Mouse (Mus musculus) forebrain, postnatal 0 days (tissue): ENCODE measurements around the gene Ccn2. TPM values are rescaled to one million over a fixed set of nuclear protein-coding genes. Genes with fewer than 3 reads are reported as not detected.

Experiments
- ATAC-seq: fragments of 200-750 bp; cut with Nextera tagmentation; 2 replicates; pipeline ENCODE4 v1.8.0; 2017; ENCODE audit warnings: mild to moderate bottlenecking, moderate library complexity
- DNase-seq: peaks from one replicate; pipeline ENCODE4 v3.0.0-alpha.2; 2015
- H3K27ac ChIP-seq: fragments of 300-500 bp; sonication (generic); 2 replicates; pipeline ENCODE4 v1.5.1; 2014; ENCODE audit warnings: low read depth, mild to moderate bottlenecking, antibody characterized with exemption, low read length, moderate library complexity, mixed read lengths
- H3K27me3 ChIP-seq: fragments of 300-500 bp; sonication (generic); 2 replicates; pipeline ENCODE4 v1.6.1; 2014; ENCODE audit warnings: mild to moderate bottlenecking, low read length, mixed read lengths; ENCODE audit not compliant: insufficient read depth
- H3K36me3 ChIP-seq: fragments of 300-500 bp; sonication (generic); 2 replicates; pipeline ENCODE4 v1.6.1; 2014; ENCODE audit warnings: mild to moderate bottlenecking, moderate library complexity; ENCODE audit not compliant: insufficient read depth
- H3K4me1 ChIP-seq: fragments of 300-500 bp; sonication (generic); 2 replicates; pipeline ENCODE4 v1.6.1; 2014; ENCODE audit warnings: antibody characterized with exemption; ENCODE audit not compliant: insufficient read depth
- H3K4me2 ChIP-seq: fragments of 300-500 bp; sonication (generic); 2 replicates; pipeline ENCODE4 v1.6.1; 2014; ENCODE audit warnings: low read depth, mild to moderate bottlenecking, moderate library complexity
- H3K4me3 ChIP-seq: fragments of 300-500 bp; sonication (generic); 2 replicates; pipeline ENCODE4 v1.5.1; 2014; ENCODE audit warnings: low read depth, low read length, mixed read lengths
- H3K9ac ChIP-seq: fragments of 300-500 bp; sonication (generic); 2 replicates; pipeline ENCODE4 v1.6.1; 2014; ENCODE audit warnings: mild to moderate bottlenecking
- H3K9me3 ChIP-seq: fragments of 300-500 bp; sonication (generic); 2 replicates; pipeline ENCODE4 v1.6.1; 2016; ENCODE audit warnings: low read length
- CTCF ChIP-seq: sonication (generic); IDR thresholded peaks from 2 replicates; pipeline ENCODE4 v1.5.1; 2016; ENCODE audit warnings: antibody characterized with exemption, control low read depth, low read depth
- WGBS: fragments of 180-500 bp; shearing (Covaris S2); extraction: QIAGEN DNeasy Blood & Tissue Kit; methylation state at CpG from one replicate; pipeline ENCODE4 v1.1.7; 2014; 5-methylcytosine and 5-hydroxymethylcytosine counted together
- polyA plus RNA-seq: library from polyadenylated mRNA; unstranded; fragments of >200 nt; fragmentation: Nextera tagmentation; extraction: Ambion mirVana; gene quantifications from 2 replicates; pipeline ENCODE4 v1.2.1, GENCODE M21; 2015
- total RNA-seq: library from RNA; depleted of rRNA; stranded (reverse); fragments of >200 nt; gene quantifications from 2 replicates; pipeline ENCODE4 v1.2.3, GENCODE M21; 2014; rRNA removed

The Ccn2 gene
- total RNA-seq (13.7 and 18.6 TPM in 2 replicates), polyA plus RNA-seq (2.9 and 4.4 TPM in 2 replicates)

DNA sequence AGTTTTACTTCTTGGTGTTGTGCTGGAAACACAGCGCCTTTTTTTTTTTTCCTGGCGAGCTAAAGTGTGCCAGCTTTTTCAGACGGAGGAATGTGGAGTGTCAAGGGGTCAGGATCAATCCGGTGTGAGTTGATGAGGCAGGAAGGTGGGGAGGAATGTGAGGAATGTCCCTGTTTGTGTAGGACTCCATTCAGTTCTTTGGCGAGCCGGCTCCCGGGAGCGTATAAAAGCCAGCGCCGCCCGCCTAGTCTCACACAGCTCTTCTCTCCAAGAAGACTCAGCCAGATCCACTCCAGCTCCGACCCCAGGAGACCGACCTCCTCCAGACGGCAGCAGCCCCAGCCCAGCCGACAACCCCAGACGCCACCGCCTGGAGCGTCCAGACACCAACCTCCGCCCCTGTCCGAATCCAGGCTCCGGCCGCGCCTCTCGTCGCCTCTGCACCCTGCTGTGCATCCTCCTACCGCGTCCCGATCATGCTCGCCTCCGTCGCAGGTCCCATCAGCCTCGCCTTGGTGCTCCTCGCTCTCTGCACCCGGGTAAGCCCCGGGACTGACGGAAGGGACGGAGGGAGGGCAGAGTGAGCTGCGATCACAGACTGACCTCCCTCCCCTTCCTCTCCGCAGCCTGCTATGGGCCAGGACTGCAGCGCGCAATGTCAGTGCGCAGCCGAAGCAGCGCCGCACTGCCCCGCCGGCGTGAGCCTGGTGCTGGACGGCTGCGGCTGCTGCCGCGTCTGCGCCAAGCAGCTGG, at the start of gene Ccn2:
Gene Ccn2 (plus strand): TSS at position 193 of the 753 bp plus-strand sequence.
- ATAC-seq (peak; percentile 88), DNase-seq (peak; percentile 54)
- no peaks in the 10 kb centered on the region; the same call in 1 of the 2 replicates for H3K4me1 ChIP-seq
- peak within 1 kb of the TSS; percentile 84 for H3K4me2 ChIP-seq
- H3K9ac ChIP-seq: peak within 1 kb of the TSS; percentile 56
- 0 out of 2 replicates have a peak, but pooled peaks have one; percentile 15 for TF ChIP-seq CTCF
- no peak within 1 kb of the TSS for H3K27ac ChIP-seq
- no peaks in the 10 kb centered on the region; the same call in 1 of the 2 replicates for H3K27me3 ChIP-seq
- H3K4me3 ChIP-seq: peak within 1 kb of the TSS; percentile 55
- no peaks in the 10 kb centered on the region for H3K36me3 ChIP-seq
- H3K9me3 ChIP-seq: no peaks in the 10 kb centered on the region
- WGBS: 3% methylated on average over 53 of the region's 53 CpGs

DNA sequence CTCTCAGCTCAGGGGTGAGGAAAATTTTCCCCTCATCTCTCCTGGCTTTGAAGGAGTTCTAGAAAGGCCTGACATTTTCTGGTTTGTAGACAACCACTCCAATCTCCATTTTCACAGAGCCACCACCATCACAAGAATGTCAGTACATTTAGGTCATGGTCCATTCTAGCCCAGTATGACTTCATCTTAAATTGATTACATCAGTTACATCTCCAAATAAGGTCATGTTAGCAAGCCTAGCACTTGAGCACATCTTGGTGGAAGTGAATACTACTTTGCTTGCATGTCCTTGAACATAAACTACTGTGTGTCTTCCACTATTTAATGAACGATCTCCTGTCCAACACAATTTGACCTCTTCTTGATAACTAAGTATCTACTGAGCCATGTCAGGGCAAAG, 42.4 kb upstream of the Ccn2 start:
- TF ChIP-seq CTCF: no peak
- WGBS: 93% methylated on average over 1 of the region's 1 CpGs
- Histone ChIP-seq H3K4me2 (no peak overlapping the region), H3K36me3 (no peaks in the 10 kb centered on the region), H3K27ac (no peak overlapping the region), H3K9ac (no peak overlapping the region), H3K4me1 (no peaks in the 10 kb centered on the region), H3K4me3 (no peak overlapping the region), H3K9me3 (no peaks in the 10 kb centered on the region), H3K27me3 (no peaks in the 10 kb centered on the region)
- DNase-seq (no peak), ATAC-seq (no peak)

DNA sequence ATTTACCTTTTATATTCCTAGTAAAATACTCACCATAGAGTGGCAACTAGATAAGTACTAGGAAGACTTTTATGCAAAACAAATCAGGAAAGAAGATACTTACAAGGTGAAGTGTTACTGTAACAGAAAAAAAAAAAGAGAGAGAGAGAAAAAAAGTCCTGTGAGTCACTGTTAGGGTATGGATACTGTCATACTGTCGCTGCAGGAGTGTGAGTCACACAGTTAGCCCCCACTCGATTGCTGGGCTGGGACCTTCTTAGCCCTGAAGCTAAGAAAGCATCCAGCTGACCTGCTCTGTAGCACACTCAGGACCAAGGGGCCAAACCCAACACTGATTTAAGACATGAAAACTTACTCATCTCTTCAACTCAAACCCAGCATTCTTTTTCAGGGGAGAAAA, 41.2 kb upstream of the Ccn2 start:
- H3K36me3 ChIP-seq: no peaks in the 10 kb centered on the region
- no peak overlapping the region for H3K4me2 ChIP-seq
- H3K27me3 ChIP-seq: no peaks in the 10 kb centered on the region
- DNase-seq (no peak), ATAC-seq (no peak)
- 63% methylated on average over 2 of the region's 2 CpGs for WGBS
- H3K9ac ChIP-seq: no peak overlapping the region
- no peaks in the 10 kb centered on the region for H3K4me1 ChIP-seq
- H3K9me3 ChIP-seq: no peaks in the 10 kb centered on the region
- H3K4me3 ChIP-seq: no peak overlapping the region
- TF ChIP-seq CTCF: no peak
- H3K27ac ChIP-seq: no peak overlapping the region

DNA sequence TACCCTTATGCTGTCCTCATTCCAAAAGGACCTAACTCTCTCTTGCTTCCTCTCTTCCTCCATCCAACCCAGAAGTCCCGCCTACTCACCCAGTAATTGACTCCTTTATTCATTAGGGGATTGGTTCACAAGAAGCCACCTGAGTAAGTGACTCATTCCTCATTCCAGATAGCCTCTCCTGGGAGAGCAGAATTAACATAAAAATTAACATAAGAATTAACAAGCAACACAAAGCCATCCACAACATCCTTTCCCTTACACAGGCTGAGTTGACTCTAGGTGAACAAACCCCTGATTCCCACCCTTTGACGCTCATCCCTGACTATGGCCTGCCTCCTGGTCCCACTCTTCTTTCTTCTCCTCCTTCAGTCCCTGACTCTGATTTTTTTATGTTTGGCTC, 36.9 kb upstream of the Ccn2 start:
- no peak for ATAC-seq
- WGBS: 71% methylated on average over 2 of the region's 2 CpGs
- no peaks in the 10 kb centered on the region for H3K4me1 ChIP-seq

DNA sequence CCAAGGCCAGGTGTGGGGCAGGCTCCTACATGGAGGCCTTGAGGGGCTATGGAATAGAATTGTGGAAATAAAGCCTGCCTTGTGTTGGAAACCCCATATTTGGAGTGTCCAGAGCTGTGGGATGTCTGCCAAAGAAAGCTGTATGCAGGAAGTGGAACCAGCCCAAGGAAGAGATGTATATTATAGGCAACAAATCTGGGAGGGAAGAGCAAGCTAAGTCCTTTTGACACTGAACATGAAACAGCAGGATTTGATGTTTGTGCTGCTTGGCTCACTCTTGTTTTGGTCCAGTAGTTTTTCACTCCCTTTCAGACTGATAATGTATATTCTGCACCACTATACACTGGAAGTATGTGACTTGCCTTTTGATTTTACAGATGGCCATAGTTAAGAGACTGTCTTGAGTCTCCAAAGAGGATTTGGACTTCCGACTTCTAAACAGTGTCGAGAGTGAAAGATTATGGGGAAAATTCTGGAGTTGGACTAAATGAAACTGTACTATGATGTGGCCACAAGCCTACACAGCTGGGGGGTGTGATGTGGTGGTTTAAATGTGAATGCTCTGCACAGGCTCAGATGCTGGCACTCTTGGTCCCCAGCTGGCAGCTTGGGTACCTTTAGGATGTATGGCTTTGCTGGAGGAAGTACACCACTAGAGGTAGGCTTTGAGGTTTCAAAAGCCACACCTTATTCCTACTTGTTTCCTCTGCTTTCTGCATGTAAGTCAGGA, 25.4 kb upstream of the Ccn2 start:
- Histone ChIP-seq H3K27me3 (no peaks in the 10 kb centered on the region), H3K36me3 (no peaks in the 10 kb centered on the region), H3K27ac (no peak overlapping the region), H3K9me3 (no peaks in the 10 kb centered on the region), H3K4me3 (no peak overlapping the region), H3K4me1 (peaks cover 8% of the 10 kb centered on the region; the same call in 1 of the 2 replicates), H3K4me2 (no peak overlapping the region), H3K9ac (no peak overlapping the region)
- no peak for ATAC-seq
- DNase-seq: no peak
- WGBS: 91% methylated on average over 2 of the region's 2 CpGs
- TF ChIP-seq CTCF: no peak

More for the DNA sequence above, 36.9 kb upstream of the Ccn2 start:
- Histone ChIP-seq H3K36me3 (no peaks in the 10 kb centered on the region), H3K4me3 (no peak overlapping the region), H3K9ac (no peak overlapping the region), H3K27me3 (no peaks in the 10 kb centered on the region), H3K27ac (no peak overlapping the region), H3K4me2 (no peak overlapping the region), H3K9me3 (no peaks in the 10 kb centered on the region)
- DNase-seq: no peak
- no peak for TF ChIP-seq CTCF

DNA sequence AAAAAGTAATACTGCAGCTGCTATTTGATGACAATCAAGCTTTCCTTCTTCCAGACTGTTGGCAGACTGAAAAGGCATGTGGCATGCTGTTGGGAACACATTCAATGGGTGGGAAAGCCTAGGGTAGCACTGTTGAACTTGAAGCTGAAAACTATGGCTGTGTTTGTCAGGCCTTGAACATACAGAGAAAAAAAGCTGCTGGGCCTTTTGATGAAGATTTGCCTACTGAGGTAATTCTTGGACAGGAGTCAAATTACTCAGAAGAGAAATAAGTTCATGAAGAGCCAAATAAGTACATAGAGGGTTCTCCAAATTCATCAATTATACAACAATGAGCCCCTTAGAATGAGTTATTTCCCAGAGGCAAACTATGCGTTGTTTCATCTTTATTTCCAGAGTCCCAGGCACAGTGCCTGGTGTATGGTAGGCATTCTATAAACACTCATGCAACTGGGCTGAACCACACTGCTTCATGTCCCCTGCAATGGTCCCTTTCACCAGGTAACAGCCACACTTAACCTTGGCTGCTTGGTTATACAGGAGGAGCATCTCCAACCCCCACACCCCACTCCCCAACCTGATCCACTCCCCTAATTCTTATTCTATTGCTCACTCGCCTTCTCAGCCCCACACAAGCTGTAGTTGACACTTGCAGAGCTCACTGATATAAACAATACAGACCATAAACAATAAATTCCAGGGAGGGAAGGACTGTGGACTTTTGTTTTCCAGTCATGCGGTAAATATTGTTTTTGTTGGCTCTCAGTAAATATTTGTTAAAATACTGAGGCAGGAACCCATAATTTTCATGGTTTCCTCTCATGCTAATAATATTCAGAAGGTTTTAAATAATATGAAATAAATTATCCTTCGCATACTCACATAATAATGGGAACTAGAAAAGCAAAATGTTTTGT, 22.9 kb upstream of the Ccn2 start:
- H3K27ac ChIP-seq: no peak overlapping the region
- H3K27me3 ChIP-seq: no peaks in the 10 kb centered on the region
- ATAC-seq (no peak; the same call in 1 of the 2 replicates), DNase-seq (no peak)
- no peak overlapping the region for H3K9ac ChIP-seq
- TF ChIP-seq CTCF: no peak
- H3K36me3 ChIP-seq: no peaks in the 10 kb centered on the region
- H3K4me1 ChIP-seq: peaks cover 8% of the 10 kb centered on the region; the same call in 1 of the 2 replicates
- no peak overlapping the region for H3K4me3 ChIP-seq
- WGBS: 47% methylated on average over 4 of the region's 4 CpGs
- no peak overlapping the region for H3K4me2 ChIP-seq
- no peaks in the 10 kb centered on the region for H3K9me3 ChIP-seq
